In the genomic region with DNA sequence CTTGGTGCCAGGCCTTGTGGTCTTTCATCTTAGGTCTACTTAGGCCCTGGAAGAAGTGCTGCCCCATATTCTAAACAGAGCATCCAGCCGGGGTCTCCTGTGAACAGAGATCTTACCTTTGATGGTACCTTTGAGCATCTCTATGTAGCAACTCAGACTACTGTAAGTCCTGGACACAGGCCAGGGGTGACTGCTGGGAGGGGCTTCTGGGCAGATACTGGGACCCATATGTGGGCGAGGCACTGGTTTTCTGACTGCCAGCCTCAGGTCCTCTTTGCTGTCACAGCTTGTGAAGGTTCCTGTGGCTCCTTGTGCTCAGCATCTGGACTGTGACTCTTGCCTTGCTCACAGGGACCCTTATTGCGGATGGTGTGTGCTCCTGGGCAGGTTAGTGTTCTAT, we compare ENCODE assay signal across 21 mouse cellular contexts. TPM values are rescaled to one million over a fixed set of nuclear protein-coding genes. Genes with fewer than 3 reads are reported as not detected.
DNase-seq lines count a peak whose midpoint lies in the region; ATAC-seq lines count a peak whose summit lies in the region.
"Had no signal": no experiment of that assay in that cellular context is flagged by ENCODE, and none has a peak within 500 bp of the region (broad histone marks: within the 10 kb centered on the region; RNA-seq: fewer than 3 reads in every experiment).

No protein-coding gene starts in this region.

- H3K9me3 ChIP-seq in embryonic facial prominence, embryonic 13.5 days, result no peaks in the 10 kb centered on the region
- H3K9me3 ChIP-seq in embryonic facial prominence, embryonic 10.5 days, result no peaks in the 10 kb centered on the region
- H3K9me3 ChIP-seq in heart, embryonic 14.5 days (ENCODE audit: control insufficient read depth, low read length), result no peaks in the 10 kb centered on the region
- H3K9me3 ChIP-seq in limb, embryonic 12.5 days, result no peaks in the 10 kb centered on the region
- H3K9me3 ChIP-seq in limb, embryonic 10.5 days (replicated peaks), result no peaks in the 10 kb centered on the region
- H3K9me3 ChIP-seq: embryonic facial prominence, embryonic 15.5 days; heart, embryonic 15.5 days; intestine, embryonic 15.5 days had no signal

- no peak for ATAC-seq in embryonic facial prominence, embryonic 13.5 days (ENCODE audit: insufficient number of reproducible peaks, insufficient read depth, low FRiP score, low TSS enrichment, low read depth)
- ATAC-seq in heart, embryonic 14.5 days (ENCODE audit: insufficient number of reproducible peaks, insufficient read depth, low FRiP score, low read depth), result no peak
- ATAC-seq in limb, embryonic 12.5 days (ENCODE audit: insufficient number of reproducible peaks, insufficient read depth, low FRiP score, low TSS enrichment, low read depth), result no peak
- ATAC-seq: activated CD4-positive, CD25-positive, alpha-beta regulatory T cell, adult 4 months; intestine, embryonic 15.5 days had no signal

- no peak overlapping the region for H3K27ac ChIP-seq in embryonic facial prominence, embryonic 13.5 days
- H3K27ac ChIP-seq in embryonic facial prominence, embryonic 10.5 days (replicated peaks), result no peak overlapping the region
- no peak overlapping the region for H3K27ac ChIP-seq in heart, embryonic 14.5 days (replicated peaks in 1 of 2; ENCODE audit: control insufficient read depth in 1 of 2, insufficient read depth in 1 of 2, low read depth in 2 of 2, low read length in 2 of 2)
- no peak overlapping the region for H3K27ac ChIP-seq in limb, embryonic 12.5 days
- no peak overlapping the region for H3K27ac ChIP-seq in limb, embryonic 10.5 days
- H3K27ac ChIP-seq: embryonic facial prominence, embryonic 15.5 days; heart, embryonic 15.5 days; hindbrain, embryonic 14.5 days; intestine, embryonic 15.5 days had no signal

- peaks cover 38% of the 10 kb centered on the region for H3K4me1 ChIP-seq in embryonic facial prominence, embryonic 13.5 days
- H3K4me1 ChIP-seq in embryonic facial prominence, embryonic 10.5 days, result peaks cover 24% of the 10 kb centered on the region
- H3K4me1 ChIP-seq in heart, embryonic 14.5 days (ENCODE audit: control insufficient read depth in 2 of 2, insufficient read depth in 2 of 2, low read length in 2 of 2), result peaks cover 37 to 52% of the 10 kb centered on the region in 2 experiments
- H3K4me1 ChIP-seq in limb, embryonic 12.5 days (replicated peaks), result peaks cover 46% of the 10 kb centered on the region
- H3K4me1 ChIP-seq in limb, embryonic 10.5 days, result peaks cover 41% of the 10 kb centered on the region

- WGBS in embryonic facial prominence, embryonic 13.5 days, result 95% methylated on average over 3 of the region's 3 CpGs
- 94% methylated on average over 3 of the region's 3 CpGs for WGBS in embryonic facial prominence, embryonic 10.5 days
- WGBS in heart, embryonic 14.5 days, result 79% methylated on average over 3 of the region's 3 CpGs
- 92% methylated on average over 3 of the region's 3 CpGs for WGBS in limb, embryonic 12.5 days
- 94% methylated on average over 3 of the region's 3 CpGs for WGBS in limb, embryonic 10.5 days

- no peaks in the 10 kb centered on the region for H3K27me3 ChIP-seq in embryonic facial prominence, embryonic 13.5 days
- no peaks in the 10 kb centered on the region for H3K27me3 ChIP-seq in embryonic facial prominence, embryonic 10.5 days (replicated peaks; ENCODE audit: low read depth, poor library complexity, severe bottlenecking)
- no peaks in the 10 kb centered on the region for H3K27me3 ChIP-seq in heart, embryonic 14.5 days (ENCODE audit: control insufficient read depth, insufficient read depth, low read length)
- no peaks in the 10 kb centered on the region for H3K27me3 ChIP-seq in limb, embryonic 12.5 days
- H3K27me3 ChIP-seq in limb, embryonic 10.5 days (ENCODE audit: low read depth, poor library complexity, severe bottlenecking), result no peaks in the 10 kb centered on the region
- H3K27me3 ChIP-seq: embryonic facial prominence, embryonic 15.5 days; heart, embryonic 15.5 days; intestine, embryonic 15.5 days had no signal

- no peak overlapping the region for H3K4me2 ChIP-seq in embryonic facial prominence, embryonic 13.5 days
- H3K4me2 ChIP-seq in heart, embryonic 14.5 days (ENCODE audit: low read length), result no peak overlapping the region
- no peak overlapping the region for H3K4me2 ChIP-seq in limb, embryonic 12.5 days
- H3K4me2 ChIP-seq: embryonic facial prominence, embryonic 15.5 days; heart, embryonic 11.5 days; heart, embryonic 15.5 days; hindbrain, embryonic 14.5 days; intestine, embryonic 15.5 days had no signal

- H3K9ac ChIP-seq in embryonic facial prominence, embryonic 13.5 days, result 0 out of 2 replicates have a peak overlapping the region, but pooled peaks have one; percentile 6
- peak overlapping the region; percentile 8; the same call in 1 of the 2 replicates for H3K9ac ChIP-seq in heart, embryonic 14.5 days (ENCODE audit: low read length)
- H3K9ac ChIP-seq in limb, embryonic 12.5 days (replicated peaks), result 0 out of 2 replicates have a peak overlapping the region, but pooled peaks have one; percentile 4
- H3K9ac ChIP-seq: embryonic facial prominence, embryonic 15.5 days; heart, embryonic 15.5 days; hindbrain, embryonic 14.5 days; intestine, embryonic 15.5 days had no signal

- DNase-seq in adrenal gland, adult 2 months, result peak; percentile 65
- no peak for DNase-seq in adrenal gland, postnatal 10 days
- no peak for DNase-seq in embryonic facial prominence, embryonic 10.5 days (ENCODE audit: low spot score)
- DNase-seq in heart, adult 9 months (ENCODE audit: low spot score in 2 of 2), result no peak
- no peak for DNase-seq in limb, embryonic 10.5 days (ENCODE audit: low spot score)
- DNase-seq: cerebellum, adult 11-12 months; cerebellum, adult 8-10 months; cerebellum, postnatal 36 days; embryo, embryonic 11 days; gastrocnemius, postnatal 25 days; kidney, adult 11 months; kidney, adult 8-10 months had no signal

- H3K36me3 ChIP-seq in embryonic facial prominence, embryonic 13.5 days, result peaks cover 77% of the 10 kb centered on the region
- H3K36me3 ChIP-seq in embryonic facial prominence, embryonic 10.5 days (replicated peaks), result peaks cover 90% of the 10 kb centered on the region
- H3K36me3 ChIP-seq in heart, embryonic 14.5 days (ENCODE audit: control insufficient read depth, insufficient read depth, low read length), result peaks cover 75% of the 10 kb centered on the region
- peaks cover 83% of the 10 kb centered on the region for H3K36me3 ChIP-seq in limb, embryonic 12.5 days
- H3K36me3 ChIP-seq in limb, embryonic 10.5 days, result peaks cover 93% of the 10 kb centered on the region

- no peak overlapping the region for H3K4me3 ChIP-seq in embryonic facial prominence, embryonic 13.5 days
- no peak overlapping the region for H3K4me3 ChIP-seq in embryonic facial prominence, embryonic 10.5 days
- no peak overlapping the region for H3K4me3 ChIP-seq in heart, embryonic 14.5 days (ENCODE audit: control insufficient read depth in 1 of 2, insufficient read depth in 1 of 2, low read depth in 1 of 2, low read length in 2 of 2)
- no peak overlapping the region for H3K4me3 ChIP-seq in limb, embryonic 12.5 days (replicated peaks)
- H3K4me3 ChIP-seq in limb, embryonic 10.5 days, result no peak overlapping the region
- H3K4me3 ChIP-seq: embryonic facial prominence, embryonic 15.5 days; heart, embryonic 15.5 days; intestine, embryonic 15.5 days had no signal

RNA-seq across cellular contexts. Expression of gene Plxnb1, which starts 7.4 kb away (rescaled TPM):
- total RNA-seq in adrenal gland, adult 2 months (2021), result 10 to 100 TPM; 75.7 to 82.0 TPM
- 89.9 and 110 TPM in 2 replicates for polyA plus RNA-seq in adrenal gland, adult 2 months (2012; rRNA removed)
- 10 to 100 TPM; 46.9 to 69.6 TPM for total RNA-seq in adrenal gland, postnatal 10 days (2021)
- polyA plus RNA-seq in embryonic facial prominence, embryonic 13.5 days (2015; fragmentation: Nextera tagmentation; extraction: Ambion mirVana), result 13.1 and 13.2 TPM in 2 replicates
- 24.8 and 28.6 TPM in 2 replicates for polyA plus RNA-seq in embryonic facial prominence, embryonic 10.5 days (2016; fragmentation: Nextera tagmentation; extraction: Ambion mirVana)
- polyA plus RNA-seq in heart, embryonic 14.5 days (2014; fragmentation: Nextera tagmentation; extraction: Ambion mirVana), result 5.6 and 5.7 TPM in 2 replicates
- polyA plus RNA-seq in limb, embryonic 12.5 days (2016; fragmentation: Nextera tagmentation; extraction: Ambion mirVana), result 22.2 and 25.7 TPM in 2 replicates
- polyA plus RNA-seq in limb, embryonic 10.5 days (2016; fragmentation: Nextera tagmentation; extraction: Ambion mirVana), result 18.6 and 23.7 TPM in 2 replicates

RNA-seq across cellular contexts. Expression of gene Tma7, which starts 20.2 kb away (rescaled TPM):
- total RNA-seq in adrenal gland, adult 2 months (2021), result 100 to 1,000 TPM; 393 to 485 TPM
- polyA plus RNA-seq in adrenal gland, adult 2 months (2012; rRNA removed), result 6.9 and 9.6 TPM in 2 replicates
- 100 to 1,000 TPM; 336 to 351 TPM for total RNA-seq in adrenal gland, postnatal 10 days (2021)
- polyA plus RNA-seq in embryonic facial prominence, embryonic 13.5 days (2015; fragmentation: Nextera tagmentation; extraction: Ambion mirVana), result 686 and 706 TPM in 2 replicates
- 784 and 812 TPM in 2 replicates for polyA plus RNA-seq in embryonic facial prominence, embryonic 10.5 days (2016; fragmentation: Nextera tagmentation; extraction: Ambion mirVana)
- 611 and 670 TPM in 2 replicates for polyA plus RNA-seq in heart, embryonic 14.5 days (2014; fragmentation: Nextera tagmentation; extraction: Ambion mirVana)
- polyA plus RNA-seq in limb, embryonic 12.5 days (2016; fragmentation: Nextera tagmentation; extraction: Ambion mirVana), result 840 and 867 TPM in 2 replicates
- 805 and 864 TPM in 2 replicates for polyA plus RNA-seq in limb, embryonic 10.5 days (2016; fragmentation: Nextera tagmentation; extraction: Ambion mirVana)

RNA-seq across cellular contexts. Expression of gene Ccdc51, which starts 20.2 kb away (rescaled TPM):
- 10 to 100 TPM in 1 of 2 experiments, 1 to 10 TPM in 1; 9.2 to 18.9 TPM for total RNA-seq in adrenal gland, adult 2 months (2021)
- 11.4 and 12.6 TPM in 2 replicates for polyA plus RNA-seq in adrenal gland, adult 2 months (2012; rRNA removed)
- 10 to 100 TPM; 15.7 to 19.4 TPM for total RNA-seq in adrenal gland, postnatal 10 days (2021)
- polyA plus RNA-seq in embryonic facial prominence, embryonic 13.5 days (2015; fragmentation: Nextera tagmentation; extraction: Ambion mirVana), result 14.1 and 14.6 TPM in 2 replicates
- polyA plus RNA-seq in embryonic facial prominence, embryonic 10.5 days (2016; fragmentation: Nextera tagmentation; extraction: Ambion mirVana), result 11.8 and 13.3 TPM in 2 replicates
- 13.9 and 14.0 TPM in 2 replicates for polyA plus RNA-seq in heart, embryonic 14.5 days (2014; fragmentation: Nextera tagmentation; extraction: Ambion mirVana)
- polyA plus RNA-seq in limb, embryonic 12.5 days (2016; fragmentation: Nextera tagmentation; extraction: Ambion mirVana), result 12.8 and 13.9 TPM in 2 replicates
- polyA plus RNA-seq in limb, embryonic 10.5 days (2016; fragmentation: Nextera tagmentation; extraction: Ambion mirVana), result 13.6 and 14.1 TPM in 2 replicates

RNA-seq across cellular contexts. Expression of gene Atrip, which starts 28.6 kb away (rescaled TPM):
- 10 to 100 TPM; 12.5 to 17.5 TPM for total RNA-seq in adrenal gland, adult 2 months (2021)
- 22.3 and 25.3 TPM in 2 replicates for polyA plus RNA-seq in adrenal gland, adult 2 months (2012; rRNA removed)
- total RNA-seq in adrenal gland, postnatal 10 days (2021), result 10 to 100 TPM; 13.8 to 14.2 TPM
- 26.8 and 29.6 TPM in 2 replicates for polyA plus RNA-seq in embryonic facial prominence, embryonic 13.5 days (2015; fragmentation: Nextera tagmentation; extraction: Ambion mirVana)
- 35.9 and 36.7 TPM in 2 replicates for polyA plus RNA-seq in embryonic facial prominence, embryonic 10.5 days (2016; fragmentation: Nextera tagmentation; extraction: Ambion mirVana)
- polyA plus RNA-seq in heart, embryonic 14.5 days (2014; fragmentation: Nextera tagmentation; extraction: Ambion mirVana), result 17.5 and 19.9 TPM in 2 replicates
- 31.6 and 33.4 TPM in 2 replicates for polyA plus RNA-seq in limb, embryonic 12.5 days (2016; fragmentation: Nextera tagmentation; extraction: Ambion mirVana)
- polyA plus RNA-seq in limb, embryonic 10.5 days (2016; fragmentation: Nextera tagmentation; extraction: Ambion mirVana), result 35.3 and 36.8 TPM in 2 replicates

RNA-seq across cellular contexts. Expression of gene Trex1, which starts 43.0 kb away (rescaled TPM):
- 10 to 100 TPM; 19.5 to 28.2 TPM for total RNA-seq in adrenal gland, adult 2 months (2021)
- polyA plus RNA-seq in adrenal gland, adult 2 months (2012; rRNA removed), result 129 and 130 TPM in 2 replicates
- total RNA-seq in adrenal gland, postnatal 10 days (2021), result 10 to 100 TPM; 14.0 to 15.9 TPM
- polyA plus RNA-seq in embryonic facial prominence, embryonic 13.5 days (2015; fragmentation: Nextera tagmentation; extraction: Ambion mirVana), result 13.3 and 13.7 TPM in 2 replicates
- polyA plus RNA-seq in embryonic facial prominence, embryonic 10.5 days (2016; fragmentation: Nextera tagmentation; extraction: Ambion mirVana), result 8.4 and 10.3 TPM in 2 replicates
- polyA plus RNA-seq in heart, embryonic 14.5 days (2014; fragmentation: Nextera tagmentation; extraction: Ambion mirVana), result 8.1 TPM in 2 replicates
- polyA plus RNA-seq in limb, embryonic 12.5 days (2016; fragmentation: Nextera tagmentation; extraction: Ambion mirVana), result 7.1 and 7.5 TPM in 2 replicates
- polyA plus RNA-seq in limb, embryonic 10.5 days (2016; fragmentation: Nextera tagmentation; extraction: Ambion mirVana), result 7.5 and 9.4 TPM in 2 replicates

Comparison
In these comparisons a context has a peak if more than half of its experiments do, and no peak if none do; other contexts are left out.
1. RNA of gene Tma7, which starts 20.2 kb away (polyA plus RNA-seq): 840 to 867 TPM in limb, embryonic 12.5 days, 784 to 812 TPM in embryonic facial prominence, embryonic 10.5 days, 805 to 864 TPM in limb, embryonic 10.5 days, 686 to 706 TPM in embryonic facial prominence, embryonic 13.5 days and 611 to 670 TPM in heart, embryonic 14.5 days; 6.9 to 9.6 TPM in adrenal gland, adult 2 months; every median in the first group is over 10 times any median in the second.
2. Peak in every context shown above with its lines, with median percentiles within 50 percentile points of each other: H3K9ac ChIP-seq.